Mouse (Mus musculus) lung, adult 2 months (tissue): ENCODE measurements around the gene Klhl31.

ENCODE experiments used
- CTCF ChIP-seq: fragments of 200-500 bp; IDR thresholded peaks from 2 replicates; pipeline ENCODE4 v1.5.1; 2011; ENCODE audit warnings: mild to moderate bottlenecking, low read length, control low read depth; ENCODE audit not compliant: insufficient read depth
- POLR2A ChIP-seq: fragments of 200-500 bp; IDR thresholded peaks from 2 replicates; pipeline ENCODE4 v1.6.1; 2011; ENCODE audit warnings: low read depth, mild to moderate bottlenecking, control low read depth, low read length, borderline replicate concordance; ENCODE audit errors: extremely low read depth

DNA sequence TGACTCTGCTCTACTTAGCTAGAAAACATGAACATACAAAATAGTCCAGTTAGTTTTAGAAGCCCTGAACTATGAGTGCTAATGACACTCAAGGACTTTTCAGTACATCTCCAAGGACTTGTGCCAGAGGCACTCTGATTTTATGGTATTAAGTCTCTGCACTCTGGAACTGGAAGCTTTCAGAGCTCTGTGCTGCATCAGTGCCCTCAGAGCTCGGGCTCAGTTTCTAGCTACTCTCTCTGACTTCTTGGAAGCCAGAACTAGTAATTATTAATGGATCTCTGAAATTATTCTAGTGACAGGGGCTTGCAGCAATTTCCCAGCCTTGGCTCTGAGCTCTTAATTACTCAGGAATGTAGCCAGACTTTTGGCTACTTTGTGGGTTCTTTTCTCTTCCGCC, 37.7 kb downstream of the Klhl31 start:
- no peak for TF ChIP-seq POLR2A
- TF ChIP-seq CTCF: no peak
